Mouse (Mus musculus) kidney, embryonic 16.5 days (tissue): ENCODE results near the gene Serac1. TPM values are rescaled to one million over a fixed set of nuclear protein-coding genes. Genes with fewer than 3 reads are reported as not detected.

Experiments used
- ATAC-seq: fragments of 200-750 bp; cut with Nextera tagmentation; 2 replicates; pipeline ENCODE4 v1.8.0; 2017; ENCODE audit warnings: moderate TSS enrichment; ENCODE audit not compliant: low FRiP score, low TSS enrichment
- H3K27ac ChIP-seq: fragments of 300-500 bp; sonication (generic); 2 replicates; pipeline ENCODE4 v1.5.1; 2014; ENCODE audit warnings: low read length
- H3K27me3 ChIP-seq: fragments of 300-500 bp; sonication (generic); 2 replicates; pipeline ENCODE4 v1.6.1; 2014; ENCODE audit warnings: low read length, control low read depth, mixed read lengths; ENCODE audit not compliant: insufficient read depth
- H3K36me3 ChIP-seq: fragments of 300-500 bp; sonication (generic); 2 replicates; pipeline ENCODE4 v1.6.1; 2014; ENCODE audit warnings: low read length, control low read depth, mixed read lengths; ENCODE audit not compliant: insufficient read depth
- H3K4me1 ChIP-seq: fragments of 300-500 bp; sonication (generic); 2 replicates; pipeline ENCODE4 v1.6.1; 2014; ENCODE audit warnings: low read length, control low read depth, mixed read lengths; ENCODE audit not compliant: insufficient read depth
- H3K4me2 ChIP-seq: fragments of 300-500 bp; sonication (generic); replicated peaks from 2 replicates; pipeline ENCODE4 v1.6.1; 2014; ENCODE audit warnings: low read depth, low read length
- H3K4me3 ChIP-seq: fragments of 300-500 bp; sonication (generic); 2 replicates; pipeline ENCODE4 v1.5.1; 2014; ENCODE audit warnings: mild to moderate bottlenecking, low read length
- H3K9ac ChIP-seq: fragments of 300-500 bp; sonication (generic); replicated peaks from 2 replicates; pipeline ENCODE4 v1.6.1; 2014; ENCODE audit warnings: low read length
- H3K9me3 ChIP-seq: fragments of 300-500 bp; sonication (generic); 2 replicates; pipeline ENCODE4 v1.6.1; 2016; ENCODE audit warnings: low read length, control low read depth
- WGBS: fragments of 180-500 bp; shearing (Covaris S2); extraction: QIAGEN DNeasy Blood & Tissue Kit; methylation state at CpG from one replicate; pipeline ENCODE4 v1.1.7; 2014; 5-methylcytosine and 5-hydroxymethylcytosine counted together
- polyA plus RNA-seq: library from polyadenylated mRNA; unstranded; fragments of >200 nt; fragmentation: Nextera tagmentation; extraction: Ambion mirVana; gene quantifications from 2 replicates; pipeline ENCODE4 v1.2.1, GENCODE M21; 2015

Gene Serac1
- polyA plus RNA-seq, 1 experiment from 2014 or later = 5.1 TPM

GRCm38 (mm10) chr17:6069866-6070265 is 9.7 kb downstream of the Serac1 start:
- Histone ChIP-seq H3K4me1 (no peaks in the 10 kb centered on the region), H3K27me3 (no peaks in the 10 kb centered on the region), H3K36me3 (peaks cover 20% of the 10 kb centered on the region), H3K9ac (no peak overlapping the region), H3K9me3 (no peaks in the 10 kb centered on the region), H3K27ac (no peak overlapping the region), H3K4me2 (no peak overlapping the region), H3K4me3 (no peak overlapping the region)
- no peak for ATAC-seq
- 91% methylated on average over 6 of the region's 6 CpGs for WGBS

- no peaks in the 10 kb centered on the region for H3K27me3 ChIP-seq
These were observed 11.9 kb downstream of the Serac1 start for GRCm38 (mm10) chr17:6067613-6068012.

DNA sequence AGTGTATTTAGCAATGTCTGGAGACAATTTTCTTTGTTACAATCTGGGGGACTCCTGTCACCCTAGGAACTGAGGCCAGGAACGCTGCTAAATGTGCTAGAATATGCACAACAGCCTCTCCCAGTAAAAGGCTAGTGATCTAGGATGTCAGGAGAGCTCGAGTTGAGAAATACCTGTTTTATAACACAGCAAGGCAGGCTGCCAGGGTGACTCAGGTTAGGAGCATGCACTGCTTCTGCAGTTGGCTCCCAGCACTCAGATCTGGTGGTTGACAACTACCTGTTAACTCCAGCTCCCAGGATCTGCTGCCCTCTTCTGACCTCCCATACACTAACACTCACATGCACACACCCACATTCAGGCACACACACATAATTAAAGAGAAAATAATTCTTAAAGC is 13.5 kb downstream of the Serac1 start:
- Histone ChIP-seq H3K4me3 (no peak overlapping the region), H3K27me3 (no peaks in the 10 kb centered on the region), H3K9me3 (no peaks in the 10 kb centered on the region), H3K36me3 (peaks cover 15% of the 10 kb centered on the region), H3K27ac (no peak overlapping the region), H3K4me2 (no peak overlapping the region), H3K9ac (no peak overlapping the region), H3K4me1 (no peaks in the 10 kb centered on the region)
- WGBS = 96% methylated on average over 2 of the region's 2 CpGs
- no peak for ATAC-seq

More at GRCm38 (mm10) chr17:6067613-6068012, 11.9 kb downstream of the Serac1 start:
- Histone ChIP-seq H3K27ac (no peak overlapping the region), H3K4me1 (no peaks in the 10 kb centered on the region), H3K9ac (no peak overlapping the region), H3K36me3 (peaks cover 15% of the 10 kb centered on the region), H3K4me3 (no peak overlapping the region), H3K9me3 (no peaks in the 10 kb centered on the region), H3K4me2 (no peak overlapping the region)
- WGBS = 97% methylated on average over 7 of the region's 7 CpGs
- no peak for ATAC-seq

- no peaks in the 10 kb centered on the region for H3K4me1 ChIP-seq
- no peak overlapping the region for H3K4me3 ChIP-seq
- no peak overlapping the region for H3K4me2 ChIP-seq
- no peak overlapping the region for H3K9ac ChIP-seq
- H3K9me3 ChIP-seq = no peaks in the 10 kb centered on the region
- H3K36me3 ChIP-seq = peaks cover 11% of the 10 kb centered on the region; the same call in 1 of the 2 replicates
- H3K27ac ChIP-seq = no peak overlapping the region
- ATAC-seq = no peak
- 85% methylated on average over 5 of the region's 5 CpGs for WGBS
- H3K27me3 ChIP-seq = no peaks in the 10 kb centered on the region
These were observed 16.0 kb downstream of the Serac1 start for GRCm38 (mm10) chr17:6063532-6063931.

DNA sequence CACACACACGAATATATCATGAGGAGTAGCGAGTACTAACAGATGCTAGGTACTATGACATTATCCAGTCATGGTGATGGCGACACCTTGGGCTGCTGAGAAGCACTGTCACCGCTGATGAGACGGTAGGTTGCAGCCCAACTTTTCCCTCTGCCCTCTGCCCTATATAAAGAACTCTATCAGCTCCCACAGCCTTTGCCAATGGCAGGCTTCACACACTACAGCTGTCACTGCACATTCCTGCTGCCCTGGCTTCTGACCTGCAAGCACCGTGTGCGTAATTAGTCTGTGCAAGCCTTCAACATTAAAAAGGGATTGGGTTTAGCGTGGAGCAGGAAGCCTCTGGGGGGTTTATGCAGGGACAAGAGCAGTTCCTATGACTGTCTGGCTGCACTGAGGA is 16.7 kb downstream of the Serac1 start:
- Histone ChIP-seq H3K27ac (no peak overlapping the region), H3K9ac (no peak overlapping the region), H3K36me3 (peaks cover 11% of the 10 kb centered on the region; the same call in 1 of the 2 replicates), H3K4me1 (no peaks in the 10 kb centered on the region), H3K27me3 (no peaks in the 10 kb centered on the region), H3K9me3 (no peaks in the 10 kb centered on the region), H3K4me3 (no peak overlapping the region), H3K4me2 (no peak overlapping the region)
- WGBS = 62% methylated on average over 8 of the region's 8 CpGs
- ATAC-seq = no peak

DNA sequence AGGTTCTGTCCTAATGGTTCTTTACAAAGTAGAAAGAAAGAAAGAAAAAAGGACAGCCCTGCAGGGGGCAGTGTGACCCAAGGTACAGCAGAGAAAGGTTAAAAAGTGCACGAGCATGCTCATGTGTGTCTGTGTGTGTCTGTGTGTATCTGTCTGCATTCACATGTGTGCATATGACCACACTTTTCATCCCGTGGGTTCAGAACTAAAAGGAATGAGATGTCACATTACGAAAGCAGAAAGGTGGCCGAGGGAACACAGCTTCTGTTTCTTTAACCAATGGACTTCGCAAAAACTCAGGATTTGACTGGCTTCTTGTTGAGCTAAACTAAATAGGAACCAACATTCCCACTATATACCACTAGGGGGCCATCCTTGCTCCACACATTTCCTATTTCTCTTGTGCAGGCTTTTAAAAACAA is 24.6 kb downstream of the Serac1 start:
- ATAC-seq = no peak
- Histone ChIP-seq H3K9me3 (no peaks in the 10 kb centered on the region), H3K27me3 (no peaks in the 10 kb centered on the region), H3K4me2 (0 out of 2 replicates have a peak overlapping the region, but pooled peaks have one; percentile 16), H3K4me3 (no peak overlapping the region), H3K4me1 (no peaks in the 10 kb centered on the region), H3K27ac (no peak overlapping the region), H3K9ac (no peak overlapping the region), H3K36me3 (no peaks in the 10 kb centered on the region)
- 23% methylated on average over 5 of the region's 5 CpGs for WGBS

GRCm38 (mm10) chr17:6052801-6053200 is 26.7 kb downstream of the Serac1 start:
- H3K36me3 ChIP-seq = no peaks in the 10 kb centered on the region
- no peak overlapping the region for H3K27ac ChIP-seq
- H3K4me1 ChIP-seq = no peaks in the 10 kb centered on the region
- H3K27me3 ChIP-seq = no peaks in the 10 kb centered on the region
- H3K4me3 ChIP-seq = no peak overlapping the region
- no peak overlapping the region for H3K4me2 ChIP-seq
- H3K9ac ChIP-seq = no peak overlapping the region
- 82% methylated on average over 4 of the region's 4 CpGs for WGBS
- H3K9me3 ChIP-seq = no peaks in the 10 kb centered on the region
- ATAC-seq = no peak

DNA sequence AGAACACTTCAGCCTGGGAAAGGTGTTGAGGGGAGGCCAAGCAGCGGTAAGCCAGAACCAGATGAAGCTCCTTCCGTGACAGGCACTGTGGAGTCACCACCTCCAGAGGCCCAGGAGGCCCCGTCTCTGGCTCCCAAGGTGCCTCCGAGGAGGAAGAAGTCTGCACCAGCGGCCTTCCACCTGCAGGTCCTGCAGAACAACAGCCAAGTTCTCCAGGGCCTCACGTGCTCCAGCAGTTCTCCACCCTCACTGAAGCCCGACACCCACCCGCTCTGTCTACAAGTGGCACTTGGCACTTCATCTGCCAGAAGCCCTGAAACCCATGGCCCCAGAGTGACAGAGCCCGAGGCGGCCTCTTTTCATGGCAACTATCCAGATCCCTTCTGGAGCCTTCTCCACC is 42.0 kb downstream of the Serac1 start:
- ATAC-seq = no peak
- H3K36me3 ChIP-seq = no peaks in the 10 kb centered on the region
- H3K27me3 ChIP-seq = no peaks in the 10 kb centered on the region
- no peak overlapping the region for H3K9ac ChIP-seq
- WGBS = 73% methylated on average over 10 of the region's 10 CpGs
- no peak overlapping the region for H3K4me3 ChIP-seq
- no peak overlapping the region for H3K4me2 ChIP-seq
- H3K4me1 ChIP-seq = no peaks in the 10 kb centered on the region
- H3K27ac ChIP-seq = no peak overlapping the region
- no peaks in the 10 kb centered on the region for H3K9me3 ChIP-seq

DNA sequence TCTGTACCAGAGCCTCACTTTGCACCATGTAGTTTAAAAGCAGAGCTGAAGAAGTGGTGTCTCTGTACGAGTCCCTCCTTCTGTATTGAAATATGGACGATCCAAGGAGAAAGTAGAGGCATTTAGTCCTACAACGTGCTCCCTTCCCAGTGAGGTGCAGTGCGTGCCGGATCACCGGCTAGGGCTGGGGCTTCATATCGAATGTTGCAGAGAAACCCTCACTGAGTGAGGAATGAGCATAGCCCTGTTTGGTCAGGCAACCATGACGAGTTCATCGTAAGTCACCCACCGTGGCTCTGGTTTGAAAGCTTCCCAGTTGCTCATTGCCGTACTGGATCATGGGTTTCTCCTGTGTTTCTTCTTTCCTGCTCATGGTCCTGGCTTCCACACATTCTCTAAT is 42.7 kb downstream of the Serac1 start:
- peak; percentile 85 for ATAC-seq
- H3K4me2 ChIP-seq = 0 out of 2 replicates have a peak overlapping the region, but pooled peaks have one; percentile 6
- H3K4me1 ChIP-seq = no peaks in the 10 kb centered on the region
- WGBS = 41% methylated on average over 11 of the region's 11 CpGs
- H3K9me3 ChIP-seq = no peaks in the 10 kb centered on the region
- H3K4me3 ChIP-seq = no peak overlapping the region
- H3K9ac ChIP-seq = 0 out of 2 replicates have a peak overlapping the region, but pooled peaks have one; percentile 7
- H3K27me3 ChIP-seq = no peaks in the 10 kb centered on the region
- H3K27ac ChIP-seq = peak overlapping the region; percentile 27
- H3K36me3 ChIP-seq = no peaks in the 10 kb centered on the region

GRCm38 (mm10) chr17:6036458-6036857 is 43.1 kb downstream of the Serac1 start:
- Histone ChIP-seq H3K4me3 (no peak overlapping the region), H3K4me2 (0 out of 2 replicates have a peak overlapping the region, but pooled peaks have one; percentile 6), H3K27me3 (no peaks in the 10 kb centered on the region), H3K9ac (no peak overlapping the region), H3K36me3 (no peaks in the 10 kb centered on the region), H3K9me3 (no peaks in the 10 kb centered on the region), H3K27ac (peak overlapping the region; percentile 27), H3K4me1 (no peaks in the 10 kb centered on the region)
- WGBS = 73% methylated on average over 8 of the region's 8 CpGs
- ATAC-seq = peak; percentile 61
